Mouse (Mus musculus) erythroblast, adult 5-6 weeks (primary cell): ENCODE results near the gene Mllt3. TPM values are rescaled to one million over a fixed set of nuclear protein-coding genes. Genes with fewer than 3 reads are reported as not detected.

ENCODE experiments used
- ATAC-seq: replicated peaks from 2 replicates; pipeline ENCODE4 v1.8.0; 2016; ENCODE audit warnings: moderate number of reproducible peaks, mild to moderate bottlenecking, moderate TSS enrichment, inconsistent platforms; ENCODE audit not compliant: poor library complexity, low FRiP score, severe bottlenecking
- total RNA-seq, 2 experiments: library from RNA; stranded (forward) in 1 of 2; stranded (reverse) in 1 of 2; fragments of 150-400 nt in 1 of 2; fragments of 200-764, 138-1000 nt in 1 of 2; gene quantifications; 2 replicates each; pipeline versions ENCODE4 v1.2.3 to v1.2.4; 2015 to 2017; ENCODE audit warnings: low replicate concordance in 2 of 2

The Mllt3 gene
- total RNA-seq, 2 experiments from 2014 or later = 84.9 to 93.2 TPM

DNA sequence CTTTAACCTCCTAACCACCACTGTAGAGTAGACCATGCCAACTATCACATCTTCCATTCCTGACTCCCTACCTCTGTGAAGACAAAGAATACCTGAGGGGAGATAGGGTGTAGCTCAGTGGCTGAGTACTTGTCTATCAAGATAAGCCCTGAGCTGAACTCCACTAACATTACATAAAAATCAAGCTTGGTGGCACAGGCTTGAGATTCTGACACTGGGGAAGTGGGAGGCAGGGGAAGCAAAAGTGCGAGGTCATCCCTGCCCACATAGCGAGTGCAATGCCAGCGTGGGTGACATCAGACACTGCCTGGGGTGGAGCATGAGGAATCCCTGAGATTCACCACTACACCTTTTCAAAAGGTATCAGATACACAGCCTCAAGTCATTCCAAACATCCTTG, 76.0 kb downstream of the Mllt3 start:
- no peak for ATAC-seq

DNA sequence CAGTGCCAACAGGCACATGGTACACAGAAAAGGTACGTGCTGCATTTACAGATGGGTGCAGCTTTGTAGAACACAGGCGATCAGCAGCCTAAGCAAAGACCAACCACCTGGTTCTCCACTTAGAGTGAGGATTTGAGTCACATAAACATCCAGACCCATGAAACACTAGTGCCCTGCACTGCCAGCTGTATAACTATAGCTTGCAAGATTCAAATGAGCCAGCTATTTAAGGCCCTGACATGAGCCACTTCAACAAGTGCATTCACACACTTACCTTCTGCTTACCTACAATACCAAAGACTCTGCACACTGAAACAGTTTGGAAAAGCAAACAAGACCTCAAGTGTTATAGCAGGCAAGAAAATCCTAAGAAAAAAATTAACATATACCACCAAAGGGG, 78.0 kb downstream of the Mllt3 start:
- no peak for ATAC-seq

GRCm38 (mm10) chr4:87954421-87955083, 78.6 kb downstream of the Mllt3 start:
- no peak for ATAC-seq

DNA sequence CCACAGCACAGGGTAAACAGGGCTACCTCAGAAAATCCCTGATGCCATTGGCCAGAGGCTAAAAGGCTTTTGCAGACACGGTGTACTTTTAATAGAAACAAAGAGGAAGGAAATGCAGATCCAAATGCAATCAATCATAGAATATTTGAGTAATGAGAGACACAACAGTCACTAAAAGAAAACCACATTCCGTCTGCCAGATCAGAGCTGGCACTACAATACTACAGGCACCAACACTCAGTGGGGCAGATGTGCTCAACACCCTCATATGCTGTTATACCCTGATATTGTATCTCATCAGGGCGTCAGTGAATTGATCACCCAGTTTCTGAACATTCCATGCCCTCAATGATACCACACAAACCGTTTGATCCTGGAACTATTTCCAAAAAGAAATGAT, 79.4 kb downstream of the Mllt3 start:
- no peak for ATAC-seq

GRCm38 (mm10) chr4:87953268-87953667, 79.9 kb downstream of the Mllt3 start:
- ATAC-seq = no peak

DNA sequence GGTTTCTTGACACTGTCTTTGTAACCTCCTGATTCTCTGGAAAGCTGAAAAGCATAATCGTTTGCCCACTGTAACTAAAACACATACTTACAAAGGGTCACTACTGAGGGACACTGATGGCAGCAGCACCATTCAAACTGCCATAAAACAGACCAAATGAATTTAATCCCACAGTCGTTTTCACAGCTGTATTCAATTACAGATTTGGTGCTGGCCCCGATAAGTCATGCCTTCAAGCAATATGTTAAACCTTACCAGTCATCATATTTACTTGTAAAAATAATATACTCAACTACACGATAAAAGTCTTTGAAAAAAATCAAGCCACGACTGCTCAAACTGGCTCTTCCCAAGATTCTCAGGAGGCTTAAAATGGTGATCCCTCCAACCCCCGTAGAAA, 83.7 kb downstream of the Mllt3 start:
- ATAC-seq = no peak

GRCm38 (mm10) chr4:87944320-87944719, 88.8 kb downstream of the Mllt3 start:
- no peak for ATAC-seq

DNA sequence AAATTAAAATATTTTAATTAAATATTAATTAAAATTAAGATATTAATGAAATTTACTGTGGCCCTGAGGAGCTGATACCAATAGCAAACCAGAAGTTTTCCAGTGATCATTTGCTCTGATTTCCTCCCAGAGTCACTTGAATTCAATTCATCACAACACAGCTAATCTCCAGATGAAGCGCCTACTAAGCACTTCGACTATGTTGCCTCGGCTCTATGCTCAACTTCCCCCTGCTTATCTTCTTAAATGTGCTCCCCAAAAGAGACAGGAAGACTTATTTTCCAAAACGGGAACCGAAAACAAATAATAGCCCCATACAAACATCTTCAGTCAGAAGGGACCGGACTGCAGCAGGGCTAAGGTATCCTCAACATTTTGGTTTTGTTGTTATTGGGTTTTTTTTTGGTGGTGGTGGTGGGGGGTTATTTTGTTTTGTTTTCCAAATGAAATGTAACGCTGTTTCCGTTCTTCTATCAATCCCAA, 90.2 kb downstream of the Mllt3 start:
- ATAC-seq = no peak

- ATAC-seq = no peak
Measured at GRCm38 (mm10) chr4:87939474-87940154, 93.5 kb downstream of the Mllt3 start.

DNA sequence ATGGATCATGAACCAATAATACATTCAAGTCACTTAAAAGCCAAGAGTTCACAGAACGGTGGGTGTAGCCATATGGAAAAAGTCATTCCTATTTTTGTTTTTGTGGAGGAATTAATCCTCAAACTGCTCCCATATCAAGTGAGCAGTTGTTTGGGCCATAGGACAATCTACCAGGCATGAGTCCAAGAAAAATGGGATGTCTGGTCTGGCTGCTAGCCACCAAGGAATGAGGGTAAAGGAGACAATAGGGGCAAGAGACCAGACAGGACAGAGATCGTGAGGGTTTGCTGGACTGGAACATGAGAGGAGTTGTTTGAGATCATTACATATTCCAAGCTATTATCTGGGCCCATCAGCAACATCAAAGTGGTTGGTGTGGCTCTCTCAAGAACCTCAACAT, 96.8 kb downstream of the Mllt3 start:
- no peak for ATAC-seq

DNA sequence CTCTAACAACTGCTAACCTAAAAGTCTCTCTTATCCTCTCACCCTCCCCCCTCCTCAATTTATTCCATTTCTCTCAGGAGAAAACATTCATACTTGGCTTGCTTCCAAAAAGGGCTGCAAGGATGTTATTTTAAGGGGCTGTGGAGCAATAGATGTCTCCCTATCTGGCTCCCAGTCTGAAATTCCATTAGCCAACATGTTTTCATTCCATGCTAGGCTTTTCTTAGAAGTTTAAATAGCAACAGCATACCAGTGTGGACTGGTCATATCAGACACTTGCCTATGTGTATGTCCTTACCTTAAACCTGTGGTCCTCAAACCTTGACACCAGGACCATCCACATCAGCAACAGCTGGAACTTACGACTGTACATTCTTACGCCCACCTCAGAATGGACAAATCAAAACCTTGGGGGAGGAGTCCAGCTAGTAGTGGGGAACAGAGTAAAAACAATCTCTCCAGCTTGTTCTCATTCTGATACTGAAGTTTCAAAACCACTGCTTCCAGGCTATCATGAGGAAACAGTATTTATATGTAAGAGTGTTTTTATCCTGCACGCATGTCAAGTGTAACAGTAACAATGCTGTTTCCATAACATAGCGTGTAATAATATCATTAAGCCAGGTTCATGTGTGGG, 99.3 kb downstream of the Mllt3 start:
- no peak for ATAC-seq

DNA sequence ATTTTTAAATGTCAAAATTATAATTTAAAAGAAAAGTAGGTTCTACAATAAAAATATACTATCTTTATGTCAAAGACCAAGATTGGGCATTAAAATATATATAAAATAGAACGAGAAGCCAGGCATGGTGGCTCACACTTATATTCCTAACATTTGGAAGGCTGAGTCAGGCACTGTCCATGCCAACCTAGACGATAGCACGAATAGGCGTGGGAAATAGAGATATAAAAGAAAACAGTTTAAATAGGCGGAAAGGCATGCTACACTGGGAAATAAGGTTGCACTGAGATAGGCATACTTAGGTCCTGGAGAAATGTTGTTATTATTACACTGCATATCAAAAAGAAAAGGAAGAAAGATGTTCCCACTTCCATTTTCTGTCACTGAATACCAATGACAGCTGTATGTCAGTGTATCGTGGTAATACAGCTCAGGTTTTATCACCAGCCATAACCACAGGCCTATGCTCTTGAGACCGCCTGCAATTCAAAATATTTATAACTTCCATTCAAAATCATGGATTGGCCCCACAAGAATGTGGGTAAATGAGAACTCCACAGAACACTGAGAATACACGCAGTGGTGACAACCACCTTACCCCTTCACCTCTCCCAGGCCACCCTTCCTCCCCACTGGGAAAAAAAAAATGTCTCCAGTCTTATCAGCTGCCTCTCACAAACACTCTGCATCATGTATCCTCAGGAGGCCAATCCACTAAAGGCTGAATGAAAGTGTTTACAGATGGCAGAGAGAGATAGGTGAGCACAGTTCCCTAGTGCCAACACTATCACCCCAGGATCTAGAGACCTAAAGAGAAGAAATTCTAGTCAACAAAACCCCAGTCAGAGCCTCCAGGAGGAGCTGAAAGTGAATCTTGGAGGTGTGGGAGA, 102.6 kb downstream of the Mllt3 start:
- peak; percentile 75 for ATAC-seq

GRCm38 (mm10) chr4:87928603-87929199, 104.5 kb downstream of the Mllt3 start:
- no peak for ATAC-seq

- ATAC-seq = no peak
Measured at GRCm38 (mm10) chr4:87927354-87927753, 105.8 kb downstream of the Mllt3 start.

- no peak for ATAC-seq
Measured at GRCm38 (mm10) chr4:87920664-87921063, 112.5 kb downstream of the Mllt3 start.

DNA sequence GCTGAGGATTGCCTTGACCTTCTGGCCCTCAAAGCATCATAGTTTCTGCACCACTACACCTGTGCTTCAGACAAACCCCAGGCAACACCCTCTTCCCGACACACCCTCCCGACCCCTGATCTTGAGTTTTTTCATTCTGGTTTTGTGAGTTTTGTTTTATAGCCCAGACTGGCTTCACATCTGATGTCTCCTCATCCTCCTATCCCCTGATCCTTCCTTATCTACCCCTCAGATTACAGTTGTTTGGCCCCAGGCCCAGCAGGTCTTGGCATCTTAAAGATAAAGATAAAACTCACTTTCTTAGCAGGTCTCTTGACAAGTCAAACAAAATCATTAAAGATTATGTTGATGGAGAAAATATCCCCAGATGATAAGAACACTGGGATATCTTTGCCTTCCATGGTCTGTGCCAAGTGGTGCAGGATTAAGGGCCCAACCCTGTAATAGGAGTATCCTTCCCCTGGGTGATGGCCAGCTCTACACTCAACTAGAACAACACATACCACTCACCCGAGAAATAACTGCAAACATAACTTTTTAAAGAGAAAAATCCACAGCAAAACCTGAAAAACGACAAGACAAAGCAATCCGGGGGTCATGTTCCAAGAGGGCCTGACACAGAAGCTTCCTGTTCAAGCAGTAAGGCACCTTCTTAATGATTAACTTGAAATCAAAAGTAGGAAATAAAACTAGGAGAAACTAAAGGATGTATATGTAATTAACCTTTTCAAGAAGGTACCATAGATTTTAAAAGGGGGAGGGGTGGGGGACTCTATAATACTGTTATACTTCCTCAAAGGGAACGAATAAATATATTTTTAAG, 121.8 kb downstream of the Mllt3 start:
- ATAC-seq = no peak

- ATAC-seq = no peak
Measured at GRCm38 (mm10) chr4:87905149-87905771, 127.9 kb downstream of the Mllt3 start.

DNA sequence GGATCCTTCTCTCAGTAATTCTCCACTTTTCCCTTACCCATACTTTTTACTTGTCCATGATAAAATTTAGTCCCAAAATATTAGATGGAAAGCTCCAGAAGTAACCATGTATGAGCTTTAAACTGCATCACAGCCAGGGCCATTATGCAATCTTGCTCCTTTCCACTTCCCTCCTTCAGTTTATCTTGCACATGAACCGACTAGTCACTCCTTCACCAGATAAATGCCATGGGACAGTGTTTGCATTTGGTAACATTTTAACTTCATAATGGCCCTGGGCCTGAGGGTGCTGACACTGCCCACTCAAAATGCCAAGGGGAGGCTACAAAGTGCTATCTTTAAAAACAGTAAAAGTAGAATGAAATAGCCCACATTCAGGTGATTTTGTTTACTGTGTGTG, 128.4 kb downstream of the Mllt3 start:
- ATAC-seq = no peak
